Mouse (Mus musculus): ENCODE data around the gene Fam222b. TPM values are rescaled to one million over a fixed set of nuclear protein-coding genes. Genes with fewer than 3 reads are reported as not detected.
"Not testable (repeated sequence)": the region's sequence is repeated elsewhere in the genome, so short reads cannot be mapped to it uniquely, and the experiment has no call there.

The Fam222b gene
- polyA plus RNA-seq (2015; fragmentation: Nextera tagmentation; extraction: Ambion mirVana), result 21.8 and 33.4 TPM in 2 replicates

DNA sequence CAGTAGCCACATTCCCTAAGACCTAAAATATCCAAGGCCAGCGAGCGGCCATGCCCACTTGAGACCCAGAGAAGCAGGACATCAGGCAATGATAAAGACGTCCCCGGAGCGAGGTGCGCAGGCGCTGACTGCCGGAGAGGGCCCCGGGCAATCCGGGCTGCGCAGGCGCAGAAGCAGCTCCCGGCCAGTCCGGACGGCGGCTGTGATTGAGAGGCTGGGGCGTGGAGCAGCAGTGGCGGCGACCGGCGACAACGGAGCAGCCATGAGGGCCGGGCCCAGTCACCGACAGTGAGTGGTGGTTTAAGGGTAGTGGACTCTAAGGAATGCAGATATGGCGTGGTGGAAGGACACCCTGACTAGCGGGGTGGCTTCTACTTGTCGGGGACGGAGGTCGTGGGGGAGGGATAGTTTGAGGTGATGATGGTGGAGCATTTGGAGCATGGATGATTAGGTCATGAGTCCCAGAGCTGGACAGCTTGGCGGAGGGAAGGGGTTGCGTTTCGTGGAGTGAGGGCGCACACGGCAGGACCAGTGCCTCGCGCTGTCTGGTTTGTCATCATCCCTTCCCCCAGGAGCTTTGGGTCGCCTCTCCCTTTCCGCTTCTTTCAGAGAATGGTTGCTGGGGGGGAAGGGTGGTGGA is at the start of gene Fam222b:
TSS of gene Fam222b (plus strand) at position 157 of the 640 bp plus-strand sequence.
- under 1% methylated on average over 38 of the region's 38 CpGs for WGBS
- Histone ChIP-seq H3K9ac (ENCODE audit: low read depth, low read length) (peak within 1 kb of the TSS; percentile 74), H3K27me3 (replicated peaks; ENCODE audit: control insufficient read depth, insufficient read depth, low read length) (no peaks in the 10 kb centered on the region), H3K4me3 (ENCODE audit: low read length) (peak within 1 kb of the TSS; percentile 63), H3K36me3 (ENCODE audit: control insufficient read depth, insufficient read depth, low read length) (no peaks in the 10 kb centered on the region), H3K27ac (ENCODE audit: low read depth, low read length) (peak within 1 kb of the TSS; percentile 79), H3K4me2 (ENCODE audit: low read length) (peak within 1 kb of the TSS; percentile 61), H3K4me1 (ENCODE audit: control insufficient read depth, insufficient read depth, low read depth, low read length) (peaks cover 16% of the 10 kb centered on the region), H3K9me3 (ENCODE audit: control insufficient read depth, low read length) (no peaks in the 10 kb centered on the region)
- ATAC-seq, result peak; percentile 97

DNA sequence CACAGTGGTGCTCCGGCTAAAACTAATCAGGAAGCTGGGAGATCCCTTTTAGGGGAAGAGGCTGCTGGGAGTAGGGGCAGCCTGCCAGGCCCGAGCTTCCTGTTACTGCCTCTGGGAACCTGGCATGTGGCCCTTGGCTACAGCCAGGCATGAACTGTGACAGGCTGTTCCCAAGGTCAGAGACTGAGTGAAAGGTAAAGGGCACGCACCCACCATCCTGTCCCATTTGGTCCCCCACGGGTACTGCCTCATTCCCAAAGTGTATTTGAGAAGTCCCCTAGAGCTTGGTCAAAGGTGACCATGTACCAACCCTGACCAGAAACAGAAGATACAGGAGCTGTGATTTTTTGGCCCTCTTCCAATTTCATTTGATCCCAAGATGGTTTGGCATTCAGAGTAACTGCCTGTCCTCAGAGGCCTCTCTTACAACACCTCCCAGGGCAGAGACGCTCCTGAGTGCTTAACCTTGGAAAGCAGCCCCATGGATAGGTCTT is 49.7 kb upstream of the Fam222b start:
- 0 out of 2 replicates have a peak, but pooled peaks cover 2% of the 10 kb centered on the region for H3K36me3 ChIP-seq (ENCODE audit: control insufficient read depth, insufficient read depth, low read length)
- H3K4me3 ChIP-seq (ENCODE audit: low read length), result no peak overlapping the region
- peak overlapping the region; percentile 12; the same call in 1 of the 2 replicates for H3K27ac ChIP-seq (ENCODE audit: low read depth, low read length)
- H3K4me1 ChIP-seq (ENCODE audit: control insufficient read depth, insufficient read depth, low read depth, low read length), result no peaks in the 10 kb centered on the region; the same call in 1 of the 2 replicates
- ATAC-seq, result peak; percentile 73
- H3K27me3 ChIP-seq (replicated peaks; ENCODE audit: control insufficient read depth, insufficient read depth, low read length), result no peaks in the 10 kb centered on the region
- H3K9ac ChIP-seq (ENCODE audit: low read depth, low read length), result no peak overlapping the region
- H3K9me3 ChIP-seq (ENCODE audit: control insufficient read depth, low read length), result no peaks in the 10 kb centered on the region
- 61% methylated on average over 5 of the region's 5 CpGs for WGBS
- no peak overlapping the region for H3K4me2 ChIP-seq (ENCODE audit: low read length)

- 100% methylated on average over 2 of the region's 4 CpGs for WGBS
Measured at GRCm38 (mm10) chr11:78048637-78049036, 45.8 kb upstream of the Fam222b start.

GRCm38 (mm10) chr11:78053078-78053477 is 41.4 kb upstream of the Fam222b start:
- Histone ChIP-seq H3K36me3 (ENCODE audit: control insufficient read depth, insufficient read depth, low read length) (peaks cover 38% of the 10 kb centered on the region), H3K4me1 (ENCODE audit: control insufficient read depth, insufficient read depth, low read depth, low read length) (no peaks in the 10 kb centered on the region), H3K27ac (ENCODE audit: low read depth, low read length) (no peak overlapping the region), H3K4me3 (ENCODE audit: low read length) (no peak overlapping the region), H3K9ac (ENCODE audit: low read depth, low read length) (no peak overlapping the region), H3K4me2 (ENCODE audit: low read length) (no peak overlapping the region), H3K27me3 (replicated peaks; ENCODE audit: control insufficient read depth, insufficient read depth, low read length) (no peaks in the 10 kb centered on the region), H3K9me3 (ENCODE audit: control insufficient read depth, low read length) (no peaks in the 10 kb centered on the region)
- WGBS, result 98% methylated on average over 8 of the region's 8 CpGs
- ATAC-seq, result no peak

More at GRCm38 (mm10) chr11:78048637-78049036, 45.8 kb upstream of the Fam222b start:
- H3K9ac ChIP-seq (ENCODE audit: low read depth, low read length); H3K4me2 ChIP-seq (ENCODE audit: low read length); H3K9me3 ChIP-seq (ENCODE audit: control insufficient read depth, low read length); H3K27me3 ChIP-seq (replicated peaks; ENCODE audit: control insufficient read depth, insufficient read depth, low read length); H3K36me3 ChIP-seq (ENCODE audit: control insufficient read depth, insufficient read depth, low read length); H3K4me1 ChIP-seq (ENCODE audit: control insufficient read depth, insufficient read depth, low read depth, low read length); H3K4me3 ChIP-seq (ENCODE audit: low read length); H3K27ac ChIP-seq (ENCODE audit: low read depth, low read length); ATAC-seq: not testable (repeated sequence)

- Histone ChIP-seq H3K36me3 (ENCODE audit: control insufficient read depth, insufficient read depth, low read length) (peaks cover 45% of the 10 kb centered on the region), H3K4me2 (ENCODE audit: low read length) (no peak overlapping the region), H3K27ac (ENCODE audit: low read depth, low read length) (no peak overlapping the region), H3K9me3 (ENCODE audit: control insufficient read depth, low read length) (no peaks in the 10 kb centered on the region), H3K27me3 (replicated peaks; ENCODE audit: control insufficient read depth, insufficient read depth, low read length) (no peaks in the 10 kb centered on the region), H3K4me1 (ENCODE audit: control insufficient read depth, insufficient read depth, low read depth, low read length) (no peaks in the 10 kb centered on the region), H3K4me3 (ENCODE audit: low read length) (no peak overlapping the region), H3K9ac (ENCODE audit: low read depth, low read length) (no peak overlapping the region)
- no peak for ATAC-seq
- WGBS, result 85% methylated on average over 8 of the region's 8 CpGs
Measured at GRCm38 (mm10) chr11:78056946-78057345, 37.5 kb upstream of the Fam222b start.

DNA sequence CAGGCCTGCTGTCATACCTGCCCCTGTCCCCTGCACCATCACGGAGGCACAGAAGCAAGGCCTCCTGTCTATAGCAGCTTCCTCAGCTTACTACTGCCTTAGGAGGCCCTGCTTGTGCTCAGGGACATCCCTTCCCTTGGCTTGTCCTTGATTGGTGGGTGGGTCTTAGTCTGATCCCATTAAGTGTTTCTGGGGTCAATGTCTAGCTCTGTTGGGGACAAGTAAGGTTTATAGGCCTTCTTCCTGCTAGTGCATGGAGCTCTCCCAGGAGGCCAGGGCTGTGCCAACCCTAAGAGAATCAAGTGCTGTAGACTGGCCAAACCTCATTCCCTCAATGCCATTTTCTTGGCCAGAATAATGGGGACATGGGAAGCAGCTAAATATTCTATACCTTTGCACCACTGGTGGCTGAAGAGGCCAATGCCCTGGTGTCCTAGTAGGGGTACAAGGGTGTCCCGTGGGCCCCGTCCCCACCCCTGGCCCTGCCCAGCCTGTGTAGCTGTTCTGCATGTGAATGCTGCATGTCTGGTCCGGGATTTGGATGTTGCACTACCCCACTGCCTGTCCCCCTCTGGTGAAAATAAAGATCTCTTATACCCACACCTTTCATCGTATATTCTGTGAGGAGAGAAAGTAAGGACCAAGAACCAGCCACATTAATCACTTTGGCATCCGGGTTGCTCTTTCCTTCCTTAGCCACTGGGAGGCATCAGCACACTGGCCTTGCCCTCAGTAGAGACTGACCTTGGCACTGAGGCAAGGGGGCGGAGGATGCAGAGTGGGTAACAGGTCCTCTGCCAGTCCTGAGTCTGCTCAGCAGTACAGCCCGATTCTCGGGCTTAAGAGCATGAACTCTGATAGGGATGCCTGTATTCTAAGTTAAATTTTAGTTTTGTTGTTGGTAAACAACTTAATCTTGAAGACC is 34.4 kb upstream of the Fam222b start:
- Histone ChIP-seq H3K4me1 (ENCODE audit: control insufficient read depth, insufficient read depth, low read depth, low read length) (no peaks in the 10 kb centered on the region), H3K9me3 (ENCODE audit: control insufficient read depth, low read length) (no peaks in the 10 kb centered on the region), H3K4me3 (ENCODE audit: low read length) (no peak overlapping the region), H3K27ac (ENCODE audit: low read depth, low read length) (no peak overlapping the region), H3K4me2 (ENCODE audit: low read length) (no peak overlapping the region), H3K9ac (ENCODE audit: low read depth, low read length) (no peak overlapping the region), H3K36me3 (ENCODE audit: control insufficient read depth, insufficient read depth, low read length) (peaks cover 27% of the 10 kb centered on the region), H3K27me3 (replicated peaks; ENCODE audit: control insufficient read depth, insufficient read depth, low read length) (no peaks in the 10 kb centered on the region)
- WGBS, result 58% methylated on average over 9 of the region's 9 CpGs
- peak; percentile 88 for ATAC-seq

DNA sequence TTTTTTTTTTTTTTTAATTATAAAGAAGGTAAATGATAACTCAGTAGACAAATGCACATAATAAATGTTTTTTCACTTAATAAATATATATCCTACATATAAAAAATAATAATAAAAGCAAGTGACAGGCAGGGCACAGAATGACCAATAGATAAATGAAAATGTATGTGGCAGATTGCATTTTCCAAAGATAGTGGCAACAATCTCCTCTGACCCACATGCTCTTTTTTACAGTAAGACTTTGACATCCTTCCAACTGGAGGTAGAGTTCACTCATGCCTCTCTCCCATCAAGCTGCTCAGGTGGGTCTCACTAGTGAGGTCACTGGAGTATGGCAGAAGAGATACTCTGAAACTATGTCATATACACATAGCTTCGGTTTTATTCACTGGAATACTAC is 31.9 kb upstream of the Fam222b start:
- Histone ChIP-seq H3K27me3 (replicated peaks; ENCODE audit: control insufficient read depth, insufficient read depth, low read length) (no peaks in the 10 kb centered on the region), H3K27ac (ENCODE audit: low read depth, low read length) (no peak overlapping the region), H3K4me1 (ENCODE audit: control insufficient read depth, insufficient read depth, low read depth, low read length) (no peaks in the 10 kb centered on the region), H3K9me3 (ENCODE audit: control insufficient read depth, low read length) (no peaks in the 10 kb centered on the region), H3K9ac (ENCODE audit: low read depth, low read length) (no peak overlapping the region), H3K4me2 (ENCODE audit: low read length) (no peak overlapping the region), H3K4me3 (ENCODE audit: low read length) (no peak overlapping the region), H3K36me3 (ENCODE audit: control insufficient read depth, insufficient read depth, low read length) (peaks cover 14% of the 10 kb centered on the region)
- no peak for ATAC-seq
- WGBS, result 86% methylated on average over 1 of the region's 1 CpGs

DNA sequence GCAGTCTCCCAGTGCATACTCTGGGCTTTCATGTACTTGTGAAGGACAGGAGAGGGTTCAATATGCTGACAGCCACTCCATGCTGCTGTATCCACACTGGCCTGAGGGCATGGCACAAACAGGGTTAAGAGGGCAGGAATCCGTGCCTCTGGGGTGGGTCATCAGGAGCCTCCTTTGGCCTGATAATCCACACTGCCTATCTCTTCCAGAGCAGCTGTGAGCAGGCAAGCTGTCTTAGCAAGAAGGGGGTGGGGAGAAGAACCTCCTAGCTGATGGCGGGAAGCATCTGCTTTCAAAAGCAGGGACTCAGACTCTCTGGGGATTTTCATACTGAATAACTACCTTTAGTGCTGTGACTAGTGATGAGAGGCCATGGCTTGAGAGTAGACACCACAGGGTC is 28.6 kb upstream of the Fam222b start:
- no peak for ATAC-seq
- Histone ChIP-seq H3K4me1 (ENCODE audit: control insufficient read depth, insufficient read depth, low read depth, low read length) (no peaks in the 10 kb centered on the region), H3K4me2 (ENCODE audit: low read length) (no peak overlapping the region), H3K36me3 (ENCODE audit: control insufficient read depth, insufficient read depth, low read length) (no peaks in the 10 kb centered on the region), H3K27me3 (replicated peaks; ENCODE audit: control insufficient read depth, insufficient read depth, low read length) (no peaks in the 10 kb centered on the region), H3K27ac (ENCODE audit: low read depth, low read length) (no peak overlapping the region), H3K4me3 (ENCODE audit: low read length) (no peak overlapping the region), H3K9me3 (ENCODE audit: control insufficient read depth, low read length) (no peaks in the 10 kb centered on the region), H3K9ac (ENCODE audit: low read depth, low read length) (no peak overlapping the region)
- WGBS, result 57% methylated on average over 2 of the region's 2 CpGs

GRCm38 (mm10) chr11:78066641-78067040 is 27.8 kb upstream of the Fam222b start:
- H3K9me3 ChIP-seq (ENCODE audit: control insufficient read depth, low read length), result no peaks in the 10 kb centered on the region
- no peaks in the 10 kb centered on the region for H3K36me3 ChIP-seq (ENCODE audit: control insufficient read depth, insufficient read depth, low read length)
- no peaks in the 10 kb centered on the region for H3K4me1 ChIP-seq (ENCODE audit: control insufficient read depth, insufficient read depth, low read depth, low read length)
- H3K27me3 ChIP-seq (replicated peaks; ENCODE audit: control insufficient read depth, insufficient read depth, low read length), result no peaks in the 10 kb centered on the region
- no peak overlapping the region for H3K4me2 ChIP-seq (ENCODE audit: low read length)
- 61% methylated on average over 2 of the region's 2 CpGs for WGBS
- no peak overlapping the region for H3K4me3 ChIP-seq (ENCODE audit: low read length)
- no peak for ATAC-seq
- H3K27ac ChIP-seq (ENCODE audit: low read depth, low read length), result no peak overlapping the region
- no peak overlapping the region for H3K9ac ChIP-seq (ENCODE audit: low read depth, low read length)
